ENCODE assay signal across 3 mouse cellular contexts in the genomic region with DNA sequence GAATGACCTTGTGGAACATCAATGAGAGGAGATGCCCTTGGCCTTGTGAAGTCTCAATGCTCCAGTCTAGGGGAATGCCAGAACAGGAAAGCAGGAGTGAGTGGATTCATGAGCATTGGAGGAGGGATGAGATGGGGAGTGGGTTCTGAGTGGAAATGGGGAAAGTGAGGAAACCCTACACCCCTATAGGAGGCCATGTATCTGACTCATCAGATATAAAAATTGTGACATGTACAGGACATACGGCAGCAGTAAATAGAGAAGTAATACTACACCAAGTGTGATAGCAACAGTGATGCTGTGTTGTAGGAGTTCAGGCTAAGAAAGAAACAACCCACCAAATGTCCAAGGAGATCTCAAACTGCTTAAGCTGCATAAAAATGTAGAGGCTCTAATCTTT.
A peak's percentile ranks its signal among the peaks of the same experiment; 100 is the strongest.
ATAC-seq lines count a peak whose summit lies in the region.

No protein-coding gene starts in this region.

- peak; percentile 69 for ATAC-seq in granulocyte monocyte progenitor cell, adult 5-6 weeks (replicated peaks; ENCODE audit: poor library complexity, severe bottlenecking)
- peak; percentile 63 for ATAC-seq in megakaryocyte, adult 5-6 weeks (ENCODE audit: poor library complexity, severe bottlenecking)
- ATAC-seq in megakaryocyte progenitor cell, adult 5-6 weeks (replicated peaks; ENCODE audit: poor library complexity): peak; percentile 44; the same call in 1 of the 2 replicates
